Mouse (Mus musculus): ENCODE measurements at regions not wholly inside any gene's neighbourhood (a gene's known extent, or its start where the extent isn't known, plus 50 kb on each side); places are given as distances from the start of the nearest gene placed in this dataset.

GRCm38 (mm10) chr4:26474913-26475312 is 128.2 kb upstream of the Manea start:
- TF ChIP-seq CTCF (IDR thresholded peaks at IDR 0.05; ENCODE audit: borderline replicate concordance, insufficient read depth, low read depth, low read length) (no peak), POLR2A (IDR thresholded peaks at IDR 0.05; ENCODE audit: borderline replicate concordance, insufficient read depth, low read length) (no peak)
